11 mouse cellular contexts compared by ENCODE assay signal in the genomic region with DNA sequence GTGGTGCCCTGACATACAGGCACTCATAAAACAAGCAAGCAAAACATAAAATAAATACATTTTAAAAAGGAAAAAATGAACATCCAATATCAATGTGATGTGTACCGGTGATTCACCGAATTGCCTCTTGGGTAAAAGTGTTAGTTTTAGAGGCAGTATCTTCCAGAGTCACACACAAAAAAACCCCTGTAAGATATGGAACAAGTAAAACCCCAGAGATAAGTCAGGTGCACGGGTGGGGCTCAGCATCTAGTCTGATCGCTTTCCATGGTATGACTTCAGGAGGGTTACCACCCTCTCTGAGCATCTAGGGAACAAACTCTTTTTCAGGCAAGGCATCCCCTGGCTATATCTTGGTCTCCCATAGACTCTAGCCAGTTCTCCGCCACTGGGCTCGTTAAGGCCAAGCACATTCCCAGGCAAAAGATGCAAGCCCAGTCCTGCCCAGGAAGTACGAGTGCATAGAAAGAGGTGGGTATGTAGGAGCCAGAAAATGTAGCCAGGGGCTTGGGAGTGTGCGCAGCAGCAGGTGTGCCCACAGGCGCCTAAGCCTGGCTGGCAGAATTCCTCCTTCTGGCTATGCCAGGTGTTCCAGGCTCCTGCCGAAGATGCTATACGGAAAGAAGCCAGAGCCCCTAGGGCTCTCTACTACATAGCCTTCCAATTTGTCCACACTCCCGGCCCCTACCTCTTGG. TPM values are rescaled to one million over a fixed set of nuclear protein-coding genes. Genes with fewer than 3 reads are reported as not detected.
A peak's percentile ranks its signal among the peaks of the same experiment; 100 is the strongest.
DNase-seq lines count a peak whose midpoint lies in the region; ATAC-seq and TF ChIP-seq lines count a peak whose summit lies in the region.
"Had no signal": no experiment of that assay in that cellular context is flagged by ENCODE, and none has a peak within 500 bp of the region (broad histone marks: within the 10 kb centered on the region; RNA-seq: fewer than 3 reads in every experiment).

No protein-coding gene starts in this region.

- no peak for ATAC-seq in neural tube, embryonic 12.5 days (ENCODE audit: low FRiP score, low read depth)

- H3K27me3 ChIP-seq in neural tube, embryonic 12.5 days (replicated peaks), result no peaks in the 10 kb centered on the region
- H3K27me3 ChIP-seq in kidney, adult 2 months (replicated peaks; ENCODE audit: control insufficient read depth, insufficient read depth, low read length), result no peaks in the 10 kb centered on the region
- H3K27me3 ChIP-seq: heart, embryonic 12.5 days had no signal

- TF ChIP-seq CTCF in olfactory bulb, adult 2 months (IDR thresholded peaks at IDR 0.05; ENCODE audit: insufficient read depth, low read depth, low read length), result no peak
- no peak for TF ChIP-seq CTCF in kidney, adult 2 months (conservative IDR thresholded peaks at IDR 0.05; ENCODE audit: insufficient read depth, insufficient read length, low read depth, low read length)

- no peak for TF ChIP-seq POLR2A in olfactory bulb, adult 2 months (IDR thresholded peaks at IDR 0.05; ENCODE audit: insufficient read depth, low read depth, low read length)
- TF ChIP-seq POLR2A in kidney, adult 2 months (IDR thresholded peaks at IDR 0.05; ENCODE audit: low read depth, low read length), result no peak

- no peak for DNase-seq in neural tube, embryonic 10.5 days (ENCODE audit: extremely low spot score, low spot score)
- DNase-seq in cerebellum, postnatal 36 days, result peak; percentile 47 to 51
- DNase-seq in induced T-regulatory cell, adult 2 months (ENCODE audit: low read depth), result peak; percentile 26
- DNase-seq in kidney, adult 2 months, result no peak
- DNase-seq in kidney, postnatal 25 days, result no peak
- DNase-seq: kidney, adult 18-20 months; lung, embryonic 14.5 days had no signal

- no peaks in the 10 kb centered on the region for H3K9me3 ChIP-seq in neural tube, embryonic 12.5 days
- H3K9me3 ChIP-seq: heart, embryonic 12.5 days had no signal

- H3K4me1 ChIP-seq in neural tube, embryonic 12.5 days, result peaks cover 41% of the 10 kb centered on the region
- peaks cover 70% of the 10 kb centered on the region for H3K4me1 ChIP-seq in olfactory bulb, adult 2 months (ENCODE audit: control insufficient read depth, insufficient read depth, low read length)
- H3K4me1 ChIP-seq in kidney, adult 2 months (ENCODE audit: control insufficient read depth, insufficient read depth, low read length), result peaks cover 24% of the 10 kb centered on the region

- peak overlapping the region; percentile 87 for H3K4me2 ChIP-seq in neural tube, embryonic 12.5 days (replicated peaks)

- no peak overlapping the region for H3K4me3 ChIP-seq in neural tube, embryonic 12.5 days
- peak overlapping the region; percentile 81 for H3K4me3 ChIP-seq in olfactory bulb, adult 2 months (ENCODE audit: insufficient read depth, low read depth, low read length)
- no peak overlapping the region for H3K4me3 ChIP-seq in kidney, adult 2 months (ENCODE audit: insufficient read depth, low read depth, low read length)
- H3K4me3 ChIP-seq: erythroblast, embryonic 14.5 days; heart, embryonic 12.5 days had no signal

- H3K36me3 ChIP-seq in neural tube, embryonic 12.5 days, result peaks cover 40% of the 10 kb centered on the region
- H3K36me3 ChIP-seq in kidney, adult 2 months (ENCODE audit: control insufficient read depth, insufficient read depth, low read length), result no peaks in the 10 kb centered on the region

- H3K27ac ChIP-seq in neural tube, embryonic 12.5 days, result no peak overlapping the region
- peak overlapping the region; percentile 85 for H3K27ac ChIP-seq in olfactory bulb, adult 2 months (ENCODE audit: insufficient read depth, low read depth, low read length)
- H3K27ac ChIP-seq in kidney, adult 2 months (ENCODE audit: insufficient read depth, low read depth, low read length), result no peak overlapping the region

- WGBS in neural tube, embryonic 12.5 days, result 92% methylated on average over 12 of the region's 12 CpGs
- WGBS in olfactory bulb, adult 2 months, result 44% methylated on average over 12 of the region's 12 CpGs
- WGBS in kidney, adult 2 months, result 87% methylated on average over 12 of the region's 12 CpGs

- H3K9ac ChIP-seq in neural tube, embryonic 12.5 days, result no peak overlapping the region; the same call in 1 of the 2 replicates
- H3K9ac ChIP-seq: heart, embryonic 12.5 days; lung, embryonic 14.5 days had no signal

RNA-seq across cellular contexts. Expression of gene Phldb1, which starts 15.9 kb away (rescaled TPM):
- 58.9 and 61.6 TPM in 2 replicates for polyA plus RNA-seq in neural tube, embryonic 12.5 days (2016; fragmentation: Nextera tagmentation; extraction: Ambion mirVana)
- not detected in 2 replicates for polyA plus RNA-seq in olfactory bulb, adult 2 months (2012; ENCODE audit: insufficient read depth, insufficient read length, low replicate concordance, missing spikeins)
- 37.6 and 46.4 TPM in 2 replicates for polyA plus RNA-seq in kidney, adult 2 months (2012; rRNA removed)

RNA-seq across cellular contexts. Expression of gene Treh, which starts 46.1 kb away (rescaled TPM):
- not detected in 2 replicates for polyA plus RNA-seq in neural tube, embryonic 12.5 days (2016; fragmentation: Nextera tagmentation; extraction: Ambion mirVana)
- not detected in 2 replicates for polyA plus RNA-seq in olfactory bulb, adult 2 months (2012; ENCODE audit: insufficient read depth, insufficient read length, low replicate concordance, missing spikeins)
- polyA plus RNA-seq in kidney, adult 2 months (2012; rRNA removed), result 32.2 and 34.4 TPM in 2 replicates
- polyA plus RNA-seq: erythroblast, embryonic 14.5 days; heart, embryonic 12.5 days; lung, embryonic 14.5 days had no signal

RNA-seq across cellular contexts. Expression of gene Arcn1, which starts 48.6 kb away (rescaled TPM):
- 169 and 182 TPM in 2 replicates for polyA plus RNA-seq in neural tube, embryonic 12.5 days (2016; fragmentation: Nextera tagmentation; extraction: Ambion mirVana)
- polyA plus RNA-seq in olfactory bulb, adult 2 months (2012; ENCODE audit: insufficient read depth, insufficient read length, low replicate concordance, missing spikeins), result 192 TPM in 1 of 2 replicates, not detected in the other
- polyA plus RNA-seq in kidney, adult 2 months (2012; rRNA removed), result 42.3 and 50.9 TPM in 2 replicates

RNA-seq across cellular contexts. Expression of gene Ift46, which starts 48.6 kb away (rescaled TPM):
- polyA plus RNA-seq in neural tube, embryonic 12.5 days (2016; fragmentation: Nextera tagmentation; extraction: Ambion mirVana), result 150 and 155 TPM in 2 replicates
- polyA plus RNA-seq in olfactory bulb, adult 2 months (2012; ENCODE audit: insufficient read depth, insufficient read length, low replicate concordance, missing spikeins), result not detected in 2 replicates
- 51.0 and 58.8 TPM in 2 replicates for polyA plus RNA-seq in kidney, adult 2 months (2012; rRNA removed)

Comparison
In these comparisons a context has a peak if more than half of its experiments do, and no peak if none do; other contexts are left out.
1. DNase-seq: peak in cerebellum, postnatal 36 days (2 of 2) and induced T-regulatory cell, adult 2 months (single experiment); none in neural tube, embryonic 10.5 days (single experiment), kidney, adult 2 months (single experiment) and kidney, postnatal 25 days (0 of 2).
2. RNA of gene Treh, which starts 46.1 kb away (polyA plus RNA-seq): 32.2 to 34.4 TPM in kidney, adult 2 months; not detected in neural tube, embryonic 12.5 days and not detected in olfactory bulb, adult 2 months; every median in the first group is over 10 times any median in the second.